Mouse (Mus musculus) lung, adult 2 months (tissue): Measurements from ENCODE around the gene Slc25a15.

ENCODE experiments used
- CTCF ChIP-seq: fragments of 200-500 bp; IDR thresholded peaks from 2 replicates; pipeline ENCODE4 v1.5.1; 2011; ENCODE audit warnings: mild to moderate bottlenecking, low read length, control low read depth; ENCODE audit not compliant: insufficient read depth
- POLR2A ChIP-seq: fragments of 200-500 bp; IDR thresholded peaks from 2 replicates; pipeline ENCODE4 v1.6.1; 2011; ENCODE audit warnings: low read depth, mild to moderate bottlenecking, control low read depth, low read length, borderline replicate concordance; ENCODE audit errors: extremely low read depth

DNA sequence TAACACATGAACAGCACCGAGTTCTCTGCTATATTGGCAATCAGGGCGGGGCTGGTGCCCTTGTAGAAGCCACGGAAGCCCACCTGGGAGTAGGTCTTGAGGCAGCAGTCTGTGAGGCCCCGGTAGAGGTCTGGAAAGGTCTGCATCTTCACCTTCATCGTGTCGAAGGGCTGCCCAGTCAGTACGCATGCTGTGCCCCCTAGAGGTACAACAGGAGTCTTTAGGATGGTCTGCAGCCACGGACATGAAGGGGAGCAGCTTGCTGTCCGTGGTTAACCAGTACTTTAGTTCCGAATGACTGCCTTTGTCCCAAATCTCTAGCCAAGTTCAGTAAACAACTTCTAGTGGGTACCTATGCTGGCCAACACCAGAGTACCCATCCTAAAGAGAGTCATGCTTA is 8.5 kb downstream of the Slc25a15 start:
- no peak for TF ChIP-seq POLR2A
- TF ChIP-seq CTCF, result no peak
